Mouse (Mus musculus): ENCODE measurements around the gene Eif6. TPM values are rescaled to one million over a fixed set of nuclear protein-coding genes. Genes with fewer than 3 reads are reported as not detected.

Eif6 gene
- total RNA-seq, 2 experiments from 2014 or later, result 158 to 163 TPM

DNA sequence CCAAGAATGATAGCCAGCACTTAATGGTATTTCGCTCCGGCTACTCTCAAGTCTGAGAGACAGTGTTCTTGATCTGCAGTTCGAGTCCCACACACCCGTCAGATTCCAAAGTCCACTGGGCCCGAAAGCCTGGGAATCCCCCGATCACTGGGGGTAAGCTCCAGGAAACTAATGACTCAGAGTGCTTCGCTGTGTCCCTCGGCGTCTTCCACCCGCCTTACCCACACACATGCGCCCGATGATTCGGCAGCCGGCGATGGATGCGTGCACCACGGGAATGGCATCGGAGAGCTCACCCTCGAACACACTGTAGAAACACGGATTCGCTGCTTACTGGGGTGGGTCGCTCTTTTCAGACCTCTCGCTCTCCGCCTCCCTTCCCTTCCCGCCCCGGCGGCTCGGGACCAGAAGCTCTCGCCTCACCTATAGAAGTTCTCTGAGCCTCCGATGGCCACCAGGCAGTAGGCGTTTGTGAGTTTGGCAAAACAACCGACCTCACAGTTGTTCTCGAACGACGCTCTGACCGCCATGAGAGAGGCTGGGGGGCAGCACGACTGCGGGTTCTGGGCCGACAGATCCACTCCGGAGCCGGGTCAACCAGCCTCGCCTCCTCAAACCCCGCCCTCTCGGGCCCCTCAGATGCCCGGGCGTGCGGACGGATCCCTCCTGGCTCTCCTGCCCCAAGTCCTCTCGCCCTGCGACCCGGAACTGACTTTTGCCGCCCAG is 658 bp downstream of the Eif6 start:
- DNase-seq, result peak; percentile 50 to 51

DNA sequence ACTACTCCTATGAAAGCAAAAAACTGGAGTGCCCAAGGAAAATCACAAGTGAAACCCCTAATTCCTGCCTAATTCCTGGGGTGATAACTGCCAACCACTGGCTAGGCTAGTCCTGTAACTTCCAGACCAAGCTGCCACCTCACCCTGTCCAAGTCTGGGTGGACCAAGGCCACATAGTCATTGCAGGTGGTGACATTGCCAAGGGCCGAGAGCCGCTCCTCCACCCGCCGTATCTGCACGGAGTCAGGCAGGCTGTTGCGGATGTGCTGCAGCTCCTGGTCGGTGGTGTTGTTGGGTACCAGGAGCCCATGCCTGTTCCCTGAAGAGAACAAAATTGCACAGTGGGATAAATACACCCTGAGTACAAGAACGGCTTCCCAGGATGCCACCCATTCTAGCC is 3.0 kb downstream of the Eif6 start:
- peak; percentile 25 to 51 for DNase-seq

DNA sequence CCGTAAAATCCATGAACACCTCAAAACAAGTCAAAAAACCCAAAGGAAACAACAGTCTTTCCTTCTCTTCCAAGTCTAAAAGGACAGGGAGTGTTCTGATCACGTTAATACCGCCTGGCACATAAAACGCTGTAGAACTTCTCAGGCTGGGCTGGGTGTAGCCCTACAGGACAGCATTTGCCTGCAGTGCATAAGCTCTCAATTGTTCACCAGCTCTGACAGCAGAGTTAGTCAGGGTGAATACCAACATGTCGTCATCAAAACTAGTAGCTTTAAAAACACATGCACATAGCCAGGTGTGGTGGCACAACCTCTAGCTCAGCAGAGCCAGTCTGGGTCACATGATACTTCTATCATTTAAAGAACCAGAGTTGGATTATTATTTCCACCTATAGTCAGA is 5.9 kb downstream of the Eif6 start:
- DNase-seq, result no peak

DNA sequence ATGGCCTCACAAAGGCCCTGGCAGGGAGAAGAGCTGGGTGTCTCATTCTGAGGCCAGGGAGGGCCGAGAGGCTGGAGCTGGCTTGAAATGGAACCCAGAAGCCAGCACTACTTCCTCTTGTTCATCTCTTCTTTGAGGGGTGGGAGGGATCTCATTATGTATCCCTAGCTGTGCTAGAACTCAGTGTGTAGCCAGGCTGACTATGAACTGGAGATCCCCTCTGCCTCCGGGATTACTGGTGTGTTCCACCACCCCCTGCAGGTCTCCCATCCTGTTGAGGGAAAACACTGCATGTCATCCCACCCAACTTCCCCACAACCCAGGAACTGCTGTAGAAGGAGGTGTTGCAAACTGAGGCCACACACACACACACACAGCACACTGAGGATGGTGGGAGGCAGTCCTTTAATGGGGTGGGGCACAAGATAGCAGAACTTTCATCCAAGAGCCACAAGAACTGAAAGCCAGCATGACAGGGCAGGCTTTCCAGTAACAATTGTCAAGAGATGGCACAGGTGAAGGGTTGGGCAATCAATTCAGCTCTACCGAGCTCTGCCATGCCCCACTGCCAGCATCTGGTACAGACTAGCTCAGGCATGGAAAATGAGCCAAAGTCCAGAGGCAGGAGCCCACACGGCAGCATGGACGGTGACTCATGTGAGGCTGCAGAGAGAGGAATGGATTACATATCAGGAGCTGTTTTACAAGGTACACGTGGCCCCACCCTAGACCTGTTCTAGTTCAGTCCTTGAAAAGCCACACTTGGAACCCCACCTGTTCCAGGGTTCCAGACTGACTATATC is 7.1 kb downstream of the Eif6 start:
- DNase-seq, result peak; percentile 46 to 49

DNA sequence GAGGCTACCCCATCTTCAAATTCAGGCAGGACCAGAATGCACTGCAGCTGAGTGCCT is 7.5 kb downstream of the Eif6 start, which contains the start of gene BC029722:
TSS of gene BC029722 (minus strand) at position 35 of the 57 bp plus-strand sequence.
- no peak for DNase-seq

DNA sequence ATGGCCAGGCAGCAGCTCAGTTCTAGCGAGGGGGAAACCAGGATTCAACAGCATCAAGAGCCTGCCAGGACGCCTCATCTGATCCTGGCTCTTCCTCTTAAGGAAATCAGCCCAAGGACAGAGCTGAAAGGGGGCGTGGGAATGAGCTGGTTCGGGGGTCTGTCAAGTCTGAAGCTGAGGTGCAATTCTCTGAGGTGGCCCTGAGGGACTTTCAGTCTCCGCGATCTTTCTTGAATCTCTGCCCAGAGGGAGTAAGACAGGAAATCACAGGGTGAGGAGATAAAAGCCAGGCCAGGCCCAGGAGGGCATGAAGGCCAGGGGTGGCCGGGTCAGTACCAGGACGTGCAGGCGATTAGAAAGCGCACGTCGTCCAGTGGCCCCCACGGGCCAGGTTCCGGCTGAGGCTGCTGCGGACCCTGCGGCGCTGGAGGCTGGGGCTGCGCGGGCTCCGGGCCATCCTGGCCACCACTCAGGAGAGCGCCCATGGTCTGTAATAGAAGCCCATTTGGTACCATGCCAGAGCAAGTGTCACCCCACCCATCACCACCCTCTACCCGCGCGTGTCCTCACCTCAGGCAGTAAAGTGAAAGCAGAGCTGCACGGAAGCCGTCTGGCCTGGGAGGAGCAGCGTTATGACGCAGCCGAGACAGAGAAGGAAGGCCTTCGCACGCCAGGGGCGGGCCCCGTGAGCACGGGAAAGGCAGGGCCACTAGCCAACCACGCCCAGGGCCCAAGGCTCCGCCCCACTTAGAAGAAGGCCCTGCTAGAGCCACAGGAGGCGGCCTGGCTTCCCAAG is 7.9 kb downstream of the Eif6 start:
- DNase-seq, result peak; percentile 98 to 99

DNA sequence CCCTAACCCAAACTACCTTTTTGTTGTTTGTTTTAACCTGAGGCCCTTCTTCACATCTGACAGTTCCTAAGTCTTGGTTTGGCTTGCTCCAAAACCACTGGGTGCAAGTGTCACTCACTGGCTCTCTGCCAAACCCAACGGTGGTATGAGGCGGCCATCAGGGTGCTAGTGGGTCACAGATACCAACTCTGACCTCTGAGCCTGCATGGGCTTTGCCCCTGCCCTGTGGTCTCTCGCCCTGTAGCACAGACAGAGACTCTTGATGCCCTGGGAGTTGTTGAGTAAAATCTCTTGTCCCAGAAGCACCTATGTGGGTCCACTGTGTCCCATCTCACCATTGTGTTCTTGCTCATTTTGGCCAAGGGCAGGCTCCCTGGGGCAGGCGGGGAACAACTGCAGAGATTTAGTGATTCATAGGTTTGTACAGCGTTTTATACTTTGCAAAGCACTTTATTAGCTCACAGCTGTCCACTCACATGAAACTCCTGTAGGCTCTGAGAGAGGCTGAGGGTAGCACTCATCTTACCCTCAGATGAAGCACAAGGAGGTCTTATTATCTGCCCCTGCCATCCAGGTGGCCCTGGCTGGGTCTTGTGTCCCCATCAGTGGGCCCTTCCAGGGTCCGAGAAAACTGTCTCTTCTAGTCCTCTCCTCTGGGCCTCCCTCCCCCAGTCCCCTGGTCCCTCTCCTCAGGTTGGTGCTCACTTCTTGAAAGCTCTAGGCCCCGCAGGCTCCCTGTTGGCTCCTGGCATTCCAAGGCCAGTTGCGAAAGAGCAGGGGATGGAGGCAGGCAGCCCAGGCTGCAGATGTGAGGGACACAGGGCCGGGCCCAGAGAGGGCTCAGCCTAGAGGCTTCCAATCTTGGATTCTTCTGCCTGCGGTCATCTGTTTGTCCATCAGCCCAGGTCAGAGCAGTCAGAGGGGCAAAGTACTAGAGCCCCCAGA is 9.2 kb downstream of the Eif6 start:
- DNase-seq, result peak; percentile 83 to 87

DNA sequence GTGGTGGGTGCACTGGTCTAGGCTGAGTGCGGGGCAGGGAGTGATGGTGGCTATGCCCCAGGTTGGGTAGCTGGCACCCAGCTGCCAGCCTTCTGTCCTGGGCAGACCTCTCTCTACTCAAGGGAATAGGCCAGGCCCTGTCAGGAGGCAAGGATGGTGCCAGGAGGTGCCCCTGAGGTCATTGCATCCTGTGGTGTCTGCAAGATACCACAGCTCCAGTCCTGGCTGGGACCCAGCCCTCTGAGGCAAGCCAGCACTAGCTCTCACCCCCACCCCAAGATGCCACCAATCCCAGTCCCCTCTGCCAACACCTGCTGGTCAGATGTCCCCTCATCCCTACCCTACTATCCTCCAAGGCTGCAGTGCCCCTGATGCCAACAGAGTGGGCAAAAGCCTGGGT is 10.5 kb downstream of the Eif6 start:
- peak in 1 of 2 experiments; percentile 35 for DNase-seq

DNA sequence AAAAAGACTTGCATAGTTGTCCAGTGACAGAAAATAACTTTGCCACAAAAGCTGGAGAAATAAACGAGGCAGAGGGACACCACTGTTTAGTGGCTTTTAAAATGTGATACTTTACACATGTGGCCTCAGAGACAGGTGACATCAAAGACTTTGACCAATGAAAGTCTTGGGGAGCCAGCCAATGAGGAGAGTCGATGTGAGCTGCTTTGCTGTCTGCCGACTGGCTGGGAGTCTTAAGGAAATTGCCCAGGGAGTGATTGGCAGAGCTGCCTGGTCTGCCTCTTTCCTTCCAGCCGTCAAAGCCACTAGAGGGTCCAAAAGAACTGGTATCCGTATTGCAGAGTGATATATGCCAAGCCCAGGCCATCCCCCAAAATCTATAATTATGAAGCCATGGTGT is 11.9 kb downstream of the Eif6 start:
- DNase-seq, result peak in 1 of 2 experiments; percentile 38

DNA sequence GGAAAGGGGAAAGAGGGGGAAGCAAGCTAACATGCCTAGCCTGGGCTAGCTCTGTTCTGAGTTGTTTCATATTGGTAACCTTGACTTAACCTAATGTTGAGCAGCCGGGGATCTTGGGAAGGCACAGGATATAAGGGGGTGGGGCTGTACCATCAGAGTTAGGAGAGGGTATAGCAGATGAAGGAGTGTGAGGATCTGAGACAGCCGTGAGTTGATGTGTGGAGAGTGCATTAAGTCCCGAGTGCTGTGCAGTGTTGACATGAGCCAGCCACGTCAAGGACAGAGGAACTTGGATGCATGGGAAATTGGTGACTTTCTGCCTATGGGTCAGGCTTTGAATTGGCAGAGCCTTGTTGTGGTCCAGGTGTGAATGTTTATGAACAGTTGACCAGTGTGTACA is 14.1 kb downstream of the Eif6 start:
- DNase-seq, result no peak

DNA sequence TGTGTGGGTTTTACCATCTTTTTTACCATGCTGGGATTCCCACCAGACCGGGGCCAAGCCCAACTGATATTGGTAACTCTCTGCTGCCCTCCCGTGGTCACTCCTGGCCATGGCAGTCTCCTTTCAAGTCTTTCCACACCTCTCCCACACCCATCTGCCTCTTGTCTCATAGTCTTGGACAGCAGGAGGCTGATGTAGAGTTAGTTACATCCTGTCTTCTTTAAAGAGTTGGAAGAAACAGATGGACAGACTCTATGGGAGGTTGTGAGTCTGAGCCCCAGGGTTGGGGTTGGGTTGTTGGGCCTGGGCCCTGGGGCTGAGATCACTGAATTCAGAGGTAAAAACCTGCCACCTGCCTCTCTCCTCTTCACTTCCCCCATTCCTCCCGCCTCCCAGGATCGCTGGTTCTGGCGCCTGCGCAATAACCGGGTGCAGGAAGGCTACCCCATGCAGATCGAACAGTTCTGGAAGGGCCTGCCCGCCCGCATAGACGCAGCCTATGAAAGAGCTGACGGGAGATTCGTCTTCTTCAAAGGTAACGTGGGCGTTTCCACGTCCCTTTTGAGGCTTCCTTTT is 14.8 kb downstream of the Eif6 start:
- peak; percentile 83 to 88 for DNase-seq

DNA sequence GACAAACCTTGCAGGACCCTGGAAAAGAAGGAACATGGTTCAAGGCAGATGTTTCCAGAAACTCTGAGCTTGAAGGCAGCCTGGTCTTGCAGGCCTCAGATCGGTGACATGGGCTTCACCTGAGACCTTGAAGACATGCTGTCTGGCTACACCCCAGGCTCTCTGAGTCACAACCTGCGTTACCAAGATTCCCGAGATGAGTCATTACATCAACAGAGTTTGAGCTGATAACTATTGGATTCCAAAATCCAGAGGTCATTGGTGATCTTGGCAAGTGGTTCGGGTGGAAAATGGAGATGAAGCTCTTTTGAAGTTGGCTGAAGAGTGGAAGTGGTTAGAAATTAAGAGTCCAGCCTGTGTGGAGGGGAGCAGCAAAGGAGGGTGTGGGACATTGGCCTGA is 17.1 kb downstream of the Eif6 start:
- DNase-seq, result peak; percentile 74 to 79

DNA sequence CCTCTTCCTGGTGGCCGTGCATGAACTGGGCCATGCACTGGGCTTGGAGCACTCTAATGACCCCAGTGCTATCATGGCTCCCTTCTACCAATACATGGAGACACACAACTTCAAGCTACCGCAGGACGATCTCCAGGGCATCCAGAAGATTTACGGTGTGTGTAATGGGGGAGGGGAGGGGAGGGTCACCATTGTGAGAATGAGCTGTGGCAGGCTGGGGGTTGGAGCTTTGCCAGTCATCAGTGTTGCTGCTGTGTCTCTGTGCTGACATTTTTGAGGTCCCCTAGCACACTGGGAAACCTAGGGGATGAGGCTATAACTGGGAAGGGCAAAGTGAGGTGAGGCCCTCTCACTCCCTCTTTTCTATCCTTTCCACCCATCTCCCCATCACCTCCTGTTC is 19.3 kb downstream of the Eif6 start:
- DNase-seq, result no peak

DNA sequence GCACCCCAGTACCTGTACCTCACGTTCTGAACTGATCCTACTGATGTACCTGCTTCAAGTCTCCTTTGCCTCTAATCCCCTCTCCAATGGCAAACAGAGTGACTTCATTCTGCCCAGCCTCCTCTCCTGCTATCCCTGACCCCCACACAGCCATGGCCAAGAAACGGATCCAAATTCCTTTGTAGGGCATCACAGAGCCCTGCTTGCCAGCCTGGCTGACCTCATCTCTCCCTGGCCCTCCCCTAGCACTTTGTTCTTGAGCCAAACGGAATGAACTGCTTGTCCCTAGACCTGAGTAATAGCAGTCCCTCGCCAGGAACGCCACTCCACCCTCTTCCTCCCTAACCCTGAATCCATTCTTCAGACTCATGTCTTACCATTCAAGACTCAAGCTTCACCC is 20.2 kb downstream of the Eif6 start:
- DNase-seq, result peak; percentile 86 to 90

DNA sequence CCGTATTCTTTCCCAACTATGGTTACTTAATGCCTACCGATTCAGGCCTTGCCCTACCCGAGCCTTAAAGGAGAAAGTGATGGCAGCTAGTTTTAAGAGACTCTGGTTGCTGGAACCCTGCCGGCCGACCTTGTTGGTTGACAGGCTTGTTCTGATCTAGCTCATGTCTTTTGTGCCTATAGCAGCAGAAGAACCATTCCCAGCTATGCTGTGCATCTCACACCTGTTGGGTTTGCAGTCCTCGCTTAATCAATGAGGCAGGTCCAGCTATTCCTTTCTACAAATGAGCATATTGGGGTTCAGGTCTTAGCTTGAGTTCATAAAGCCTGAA is 20.8 kb downstream of the Eif6 start:
- no peak for DNase-seq

DNA sequence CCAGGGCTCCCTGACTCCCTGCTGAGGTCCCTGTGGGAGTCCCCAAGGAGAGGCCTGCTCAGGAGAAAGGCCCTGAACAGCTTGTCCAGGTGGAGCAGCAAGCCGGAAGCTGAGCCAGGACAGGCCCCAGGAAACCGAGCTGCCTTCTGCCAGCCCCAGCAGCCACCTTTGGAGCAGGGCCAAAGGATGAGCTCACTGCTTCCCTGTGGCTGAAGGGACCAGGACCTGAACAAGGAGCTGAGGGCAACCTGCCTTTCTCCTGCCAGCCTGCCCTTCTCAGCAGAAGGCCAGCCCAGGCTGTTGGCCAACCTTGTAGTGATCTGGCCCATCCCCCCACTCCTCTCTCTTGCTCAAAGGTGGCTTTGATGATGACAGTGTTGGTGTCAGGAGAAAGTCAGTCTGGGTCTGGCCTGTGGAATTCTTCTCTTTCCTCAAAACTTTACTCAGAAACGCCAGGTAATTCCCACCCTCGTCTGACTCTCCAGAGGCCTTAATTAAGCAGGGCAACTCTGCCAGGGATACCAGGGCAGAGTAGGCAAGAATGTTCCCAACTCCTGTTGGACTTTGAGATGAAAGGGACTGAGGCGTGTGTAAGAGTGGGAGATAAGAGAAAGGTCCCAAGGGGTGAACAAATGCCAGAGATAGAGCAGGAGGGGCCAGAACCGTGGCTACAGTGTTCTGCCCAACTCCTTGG is 21.3 kb downstream of the Eif6 start:
- peak; percentile 92 for DNase-seq

DNA sequence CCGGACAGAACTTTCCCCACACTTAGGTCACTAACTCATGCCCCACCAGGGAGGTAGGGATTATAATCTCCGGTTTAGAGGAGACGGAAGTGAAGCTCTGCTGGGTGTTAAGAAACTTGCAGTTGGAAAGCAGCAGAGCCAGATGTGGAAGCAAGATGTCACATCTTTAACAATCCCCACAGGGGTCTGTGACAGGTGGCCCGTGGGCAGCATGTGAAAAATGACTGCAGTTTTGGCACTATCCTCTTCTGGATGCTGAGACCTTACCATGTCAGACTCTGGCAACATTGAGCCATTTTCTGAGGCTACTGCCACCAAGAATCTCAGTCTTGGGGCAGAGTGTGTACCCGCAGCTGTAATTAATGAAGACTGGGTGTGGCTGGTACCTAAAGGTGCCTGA is 22.7 kb downstream of the Eif6 start:
- no peak for DNase-seq

DNA sequence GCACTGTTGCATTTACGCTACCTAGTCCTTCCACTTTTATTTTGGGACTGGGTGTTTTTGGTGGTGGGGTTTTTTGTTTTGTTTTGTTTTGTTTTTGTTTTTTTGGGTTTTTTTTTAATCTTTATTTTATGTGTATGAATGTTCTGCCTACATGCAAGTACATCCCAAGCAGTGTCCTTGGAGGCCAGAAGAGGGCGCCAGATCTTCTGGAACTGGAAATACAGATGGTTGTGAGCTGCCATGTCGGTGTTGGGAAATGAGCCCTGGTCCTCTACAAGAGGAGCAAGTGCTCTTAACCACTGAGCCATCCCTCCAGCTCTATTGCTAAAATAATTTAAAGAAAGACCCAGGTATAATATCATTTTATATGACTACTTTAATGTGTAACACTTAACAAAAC is 24.0 kb downstream of the Eif6 start:
- DNase-seq, result peak; percentile 41 to 45

DNA sequence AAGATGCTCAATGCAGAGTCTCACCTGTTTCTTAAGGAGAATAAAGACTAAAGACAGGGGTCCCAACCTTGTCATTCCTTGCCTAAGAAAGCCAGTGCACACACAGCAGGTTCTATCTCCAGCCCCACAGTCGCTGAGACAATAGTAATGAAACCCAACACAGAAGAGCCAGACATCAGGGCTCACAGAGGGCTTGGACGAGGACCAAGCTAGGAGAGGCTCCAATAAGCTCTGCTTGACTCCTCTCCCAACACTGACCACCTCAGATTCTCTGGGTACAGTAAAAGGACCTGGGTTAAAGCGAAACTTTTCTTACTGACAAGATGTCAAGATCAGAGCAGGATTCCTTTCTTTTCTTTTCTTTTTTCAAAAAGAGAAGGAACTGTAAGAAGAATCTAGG is 28.1 kb downstream of the Eif6 start:
- DNase-seq, result no peak

DNA sequence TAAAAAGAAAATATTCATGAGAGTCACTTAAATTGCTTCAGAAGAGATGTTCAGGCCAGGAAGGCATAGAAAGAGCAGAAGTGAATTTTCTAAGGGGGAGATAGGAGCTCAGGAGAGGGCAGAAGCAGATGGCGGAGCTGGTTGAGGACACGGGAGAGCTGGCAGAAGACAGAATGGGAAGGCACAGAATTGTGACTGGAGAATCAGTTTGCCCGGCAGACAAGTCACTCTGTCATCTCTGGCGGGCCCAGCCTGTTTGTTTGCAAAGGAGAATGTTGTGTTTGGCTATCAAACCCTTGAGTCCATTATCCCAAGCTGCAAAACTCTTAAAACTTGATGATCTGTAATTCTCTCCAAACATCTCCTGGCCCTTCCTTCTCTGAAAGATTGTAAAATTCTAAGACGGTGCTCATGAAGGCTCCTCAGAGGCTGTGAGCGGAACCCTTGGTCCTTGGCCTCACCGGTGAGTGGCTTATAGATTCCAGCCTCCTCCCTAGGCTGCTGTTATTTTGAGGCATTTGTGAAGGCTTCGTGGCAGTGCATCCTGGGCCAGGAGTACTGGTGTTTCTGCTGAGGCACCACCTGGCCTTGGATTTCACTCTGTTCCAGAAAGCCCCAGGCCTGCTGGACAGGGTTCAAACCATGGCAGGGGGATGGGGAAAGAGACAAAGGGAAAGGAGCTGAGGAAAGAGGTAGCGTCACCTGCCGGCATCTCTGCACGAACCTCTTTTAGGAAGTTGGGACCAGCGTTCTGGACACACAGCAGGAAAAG is 31.9 kb downstream of the Eif6 start:
- no peak for DNase-seq

DNA sequence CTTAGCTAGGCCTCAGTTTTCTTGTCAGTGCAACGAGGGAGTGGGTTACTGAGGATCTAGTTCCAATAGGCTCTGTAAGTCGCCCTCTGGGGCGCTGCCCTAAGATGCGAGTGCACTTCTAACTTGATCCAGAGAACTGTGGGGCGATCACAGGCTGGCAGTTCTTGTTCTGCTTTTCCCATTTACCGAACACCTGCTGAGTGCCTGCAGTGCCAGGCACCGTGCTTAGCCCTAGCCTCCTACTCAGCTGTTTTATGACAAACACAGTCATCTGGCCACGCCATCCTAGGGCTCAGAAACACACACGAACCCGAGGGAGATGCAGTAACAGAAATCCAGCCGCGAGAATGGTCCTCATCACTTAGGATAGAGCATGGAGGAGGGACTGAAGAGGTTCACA is 33.8 kb downstream of the Eif6 start:
- DNase-seq, result no peak

Data from adrenal gland, postnatal 36 days (tissue).